ENCODE assay signal across 8 mouse cellular contexts in the genomic region with DNA sequence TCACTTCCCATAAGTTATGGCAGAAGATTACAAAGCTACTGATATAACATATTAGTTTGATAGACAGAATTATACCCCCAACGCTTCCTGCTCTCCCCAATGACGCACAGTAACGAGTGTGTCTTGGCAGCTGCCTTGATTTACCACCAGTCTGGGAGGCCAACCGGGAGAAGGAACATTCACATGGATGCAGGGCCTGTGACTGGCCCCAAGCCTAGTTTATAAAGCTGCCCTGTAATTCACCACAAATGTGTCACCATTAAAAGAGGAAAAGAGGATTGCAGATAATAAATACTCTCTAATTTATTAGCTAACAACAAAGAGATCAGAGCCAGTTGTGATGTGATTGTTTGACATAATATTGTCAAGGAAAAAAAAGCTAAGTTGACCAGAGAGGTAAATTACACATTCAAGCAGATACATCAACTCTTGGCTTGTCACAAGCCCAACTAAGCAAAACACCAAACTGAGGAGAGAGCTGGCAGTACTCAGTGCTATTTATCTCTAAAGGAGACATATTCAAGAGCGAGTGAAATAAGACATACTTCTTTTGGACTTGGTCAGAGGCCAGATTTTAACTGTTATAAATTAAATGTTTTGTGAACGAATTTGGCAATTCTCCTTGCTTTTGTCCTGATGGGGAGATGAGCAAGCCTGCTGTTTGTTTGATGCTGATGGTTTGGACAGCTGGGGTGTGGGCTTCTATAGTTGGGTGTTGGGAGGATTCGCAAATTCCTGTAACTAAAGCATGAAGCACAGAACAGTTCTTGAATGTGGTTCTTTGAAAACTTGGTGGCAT.
DNase-seq lines count a peak whose midpoint lies in the region; ATAC-seq lines count a peak whose summit lies in the region.
"Had no signal": no experiment of that assay in that cellular context is flagged by ENCODE, and none has a peak within 500 bp of the region (broad histone marks: within the 10 kb centered on the region; RNA-seq: fewer than 3 reads in every experiment).

No protein-coding gene starts in this region.

- no peaks in the 10 kb centered on the region for H3K9me3 ChIP-seq in hindbrain, embryonic 14.5 days (ENCODE audit: control insufficient read depth, low read length)
- no peaks in the 10 kb centered on the region for H3K9me3 ChIP-seq in neural tube, embryonic 15.5 days (replicated peaks)
- H3K9me3 ChIP-seq in hindbrain, embryonic 16.5 days (ENCODE audit: control insufficient read depth, low read length) = 0 out of 2 replicates have a peak, but pooled peaks cover 2% of the 10 kb centered on the region
- H3K9me3 ChIP-seq: liver, embryonic 15.5 days had no signal

- H3K27ac ChIP-seq in brown adipose tissue, adult 24 weeks (replicated peaks; ENCODE audit: low read depth, low read length) = peak overlapping the region; percentile 84
- no peak overlapping the region for H3K27ac ChIP-seq in hindbrain, embryonic 14.5 days
- H3K27ac ChIP-seq in neural tube, embryonic 15.5 days (replicated peaks) = no peak overlapping the region
- H3K27ac ChIP-seq in hindbrain, embryonic 16.5 days (ENCODE audit: low read depth, low read length) = no peak overlapping the region
- H3K27ac ChIP-seq: liver, embryonic 15.5 days had no signal

- no peak overlapping the region for H3K4me2 ChIP-seq in hindbrain, embryonic 14.5 days (replicated peaks)
- no peak overlapping the region for H3K4me2 ChIP-seq in neural tube, embryonic 15.5 days
- no peak overlapping the region for H3K4me2 ChIP-seq in hindbrain, embryonic 16.5 days (ENCODE audit: low read length)
- H3K4me2 ChIP-seq: liver, embryonic 15.5 days had no signal

- no peak overlapping the region for H3K9ac ChIP-seq in hindbrain, embryonic 14.5 days
- no peak overlapping the region for H3K9ac ChIP-seq in neural tube, embryonic 15.5 days (replicated peaks)
- no peak overlapping the region for H3K9ac ChIP-seq in hindbrain, embryonic 16.5 days (ENCODE audit: low read depth, low read length)
- H3K9ac ChIP-seq: liver, embryonic 15.5 days had no signal

- DNase-seq in NIH3T3 (ENCODE audit: low read depth) = peak; percentile 45
- DNase-seq in kidney, adult 9 months = peak; percentile 74
- peak; percentile 74 for DNase-seq in lung, postnatal 25 days (ENCODE audit: low spot score)
- no peak for DNase-seq in hindbrain, embryonic 14.5 days (ENCODE audit: low spot score)

- ATAC-seq in hindbrain, embryonic 14.5 days (ENCODE audit: low FRiP score) = no peak
- no peak; the same call in 1 of the 2 replicates for ATAC-seq in neural tube, embryonic 15.5 days (ENCODE audit: low FRiP score)
- no peak for ATAC-seq in hindbrain, embryonic 16.5 days

- no peak overlapping the region for H3K4me3 ChIP-seq in brown adipose tissue, adult 24 weeks (ENCODE audit: insufficient read depth, low read depth, low read length)
- no peak overlapping the region for H3K4me3 ChIP-seq in hindbrain, embryonic 14.5 days (replicated peaks; ENCODE audit: low read length)
- no peak overlapping the region for H3K4me3 ChIP-seq in neural tube, embryonic 15.5 days (replicated peaks)
- H3K4me3 ChIP-seq in hindbrain, embryonic 16.5 days (ENCODE audit: low read length) = no peak overlapping the region
- H3K4me3 ChIP-seq: liver, embryonic 15.5 days had no signal

- H3K27me3 ChIP-seq in hindbrain, embryonic 14.5 days (ENCODE audit: control insufficient read depth, insufficient read depth, low read length) = no peaks in the 10 kb centered on the region
- H3K27me3 ChIP-seq in neural tube, embryonic 15.5 days (replicated peaks) = no peaks in the 10 kb centered on the region; the same call in 1 of the 2 replicates
- no peaks in the 10 kb centered on the region for H3K27me3 ChIP-seq in hindbrain, embryonic 16.5 days (replicated peaks; ENCODE audit: control insufficient read depth, insufficient read depth, low read length)
- H3K27me3 ChIP-seq: liver, embryonic 15.5 days had no signal

- no peaks in the 10 kb centered on the region for H3K36me3 ChIP-seq in hindbrain, embryonic 14.5 days (replicated peaks; ENCODE audit: control insufficient read depth, insufficient read depth)
- no peaks in the 10 kb centered on the region for H3K36me3 ChIP-seq in neural tube, embryonic 15.5 days
- H3K36me3 ChIP-seq in hindbrain, embryonic 16.5 days (ENCODE audit: control insufficient read depth, insufficient read depth, low read length) = no peaks in the 10 kb centered on the region
- H3K36me3 ChIP-seq: liver, embryonic 15.5 days had no signal

- 70% methylated on average over 7 of the region's 7 CpGs for WGBS in hindbrain, embryonic 14.5 days
- WGBS in neural tube, embryonic 15.5 days = 21% methylated on average over 7 of the region's 7 CpGs
- whole genome bisulfite sequencing in hindbrain, embryonic 16.5 days = 69% methylated on average over 7 of the region's 7 CpGs

- H3K4me1 ChIP-seq in brown adipose tissue, adult 24 weeks (ENCODE audit: control insufficient read depth, insufficient read depth, insufficient read length, low read length) = peaks cover 10% of the 10 kb centered on the region
- H3K4me1 ChIP-seq in hindbrain, embryonic 14.5 days (replicated peaks; ENCODE audit: control insufficient read depth, insufficient read depth, low read length) = no peaks in the 10 kb centered on the region; the same call in 1 of the 2 replicates
- peaks cover 18% of the 10 kb centered on the region for H3K4me1 ChIP-seq in neural tube, embryonic 15.5 days
- no peaks in the 10 kb centered on the region for H3K4me1 ChIP-seq in hindbrain, embryonic 16.5 days (ENCODE audit: control insufficient read depth, insufficient read depth, low read depth, low read length)
- H3K4me1 ChIP-seq: liver, embryonic 15.5 days had no signal
